Mouse (Mus musculus) heart, embryonic 13.5 days (tissue): Measurements from ENCODE around the gene Fndc4. TPM values are rescaled to one million over a fixed set of nuclear protein-coding genes. Genes with fewer than 3 reads are reported as not detected.

Source experiments
- polyA plus RNA-seq: library from polyadenylated mRNA; unstranded; fragments of >200 nt; fragmentation: Nextera tagmentation; extraction: Ambion mirVana; gene quantifications from 2 replicates; pipeline ENCODE4 v1.2.1, GENCODE M21; 2015

Fndc4 gene
- polyA plus RNA-seq, 1 experiment from 2014 or later = 22.4 TPM

Other genes with a start within 250 kb of the Fndc4 start
- 119 and 124 TPM in 2 replicates for gene Atraid, start 247.8 kb downstream of the Fndc4 start, polyA plus RNA-seq
- 6.9 and 7.2 TPM in 2 replicates for gene Slc5a6, start 247.2 kb downstream of the Fndc4 start, polyA plus RNA-seq
- gene Cad, start 241.3 kb downstream of the Fndc4 start, polyA plus RNA-seq = 17.8 and 20.9 TPM in 2 replicates
- gene Dnajc5g, start 189.8 kb downstream of the Fndc4 start, polyA plus RNA-seq = not detected in 2 replicates
- 0.21 and 0.69 TPM in 2 replicates for gene Slc30a3, start 187.8 kb downstream of the Fndc4 start, polyA plus RNA-seq
- 10.7 and 13.9 TPM in 2 replicates for gene Trim54, start 179.4 kb downstream of the Fndc4 start, polyA plus RNA-seq
- gene Ucn, start 157.3 kb downstream of the Fndc4 start, polyA plus RNA-seq = 0.45 TPM in 1 of 2 replicates, not detected in the other
- 68.0 and 89.4 TPM in 2 replicates for gene Mpv17, start 141.8 kb downstream of the Fndc4 start, polyA plus RNA-seq
- gene Gm29609, start 116.2 kb downstream of the Fndc4 start, polyA plus RNA-seq = 0.46 and 2.6 TPM in 2 replicates
- gene Gtf3c2, start 115.9 kb downstream of the Fndc4 start, polyA plus RNA-seq = 45.3 and 47.8 TPM in 2 replicates
- 112 and 116 TPM in 2 replicates for gene Snx17, start 102.9 kb downstream of the Fndc4 start, polyA plus RNA-seq
- gene Eif2b4, start 102.7 kb downstream of the Fndc4 start, polyA plus RNA-seq = 52.3 and 55.9 TPM in 2 replicates
- gene Zfp513, start 93.8 kb downstream of the Fndc4 start, polyA plus RNA-seq = 7.3 and 7.5 TPM in 2 replicates
- 101 and 107 TPM in 2 replicates for gene Ppm1g, start 75.4 kb downstream of the Fndc4 start, polyA plus RNA-seq
- gene Nrbp1, start 55.2 kb downstream of the Fndc4 start, polyA plus RNA-seq = 124 and 132 TPM in 2 replicates
- 0.68 TPM in 1 of 2 replicates, not detected in the other for gene Gm9970, start 54.8 kb downstream of the Fndc4 start, polyA plus RNA-seq
- gene Krtcap3, start 44.4 kb downstream of the Fndc4 start, polyA plus RNA-seq = 6.0 and 7.4 TPM in 2 replicates
- gene Ift172, start 5.0 kb downstream of the Fndc4 start, polyA plus RNA-seq = 21.8 and 22.6 TPM in 2 replicates
- gene Gckr, start 1.4 kb upstream of the Fndc4 start, polyA plus RNA-seq = 0.36 and 0.56 TPM in 2 replicates
- gene Zfp512, start 156.4 kb upstream of the Fndc4 start, polyA plus RNA-seq = 30.6 and 38.2 TPM in 2 replicates
- gene 4930548H24Rik, start 189.7 kb upstream of the Fndc4 start, polyA plus RNA-seq = not detected in 2 replicates
- 46.7 and 50.3 TPM in 2 replicates for gene Gpn1, start 198.7 kb upstream of the Fndc4 start, polyA plus RNA-seq
- 21.3 and 22.8 TPM in 2 replicates for gene Slc4a1ap, start 230.9 kb upstream of the Fndc4 start, polyA plus RNA-seq
- 17.9 and 18.0 TPM in 2 replicates for gene Supt7l, start 231.7 kb upstream of the Fndc4 start, polyA plus RNA-seq